Mouse (Mus musculus): Measurements from ENCODE around the gene Kcnd3.

DNA sequence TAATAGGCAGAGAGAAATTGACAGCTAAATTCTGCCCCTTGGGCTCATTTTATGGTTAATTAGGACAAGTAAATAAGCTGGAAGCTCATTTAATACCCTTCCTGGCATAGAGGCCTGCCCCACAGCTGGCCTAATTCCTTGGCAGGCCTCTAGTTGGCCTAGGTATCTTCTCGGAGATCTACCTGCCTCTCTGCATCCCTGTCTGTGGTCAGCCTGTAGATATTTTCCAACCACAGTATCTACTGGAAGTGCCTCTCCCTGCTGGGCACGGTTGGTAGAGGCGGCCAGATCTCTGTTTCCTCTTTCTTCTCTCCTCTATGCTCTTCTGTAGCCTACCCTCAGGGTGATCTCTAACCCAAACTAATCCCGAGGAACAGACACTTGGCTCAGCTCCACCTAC, 267.8 kb downstream of the Kcnd3 start:
- TF ChIP-seq CTCF (IDR thresholded peaks at IDR 0.05; ENCODE audit: low read depth) (no peak), EP300 (IDR thresholded peaks at IDR 0.05; ENCODE audit: low read depth) (no peak)

Data from liver, postnatal 0 days (tissue).